ENCODE assay signal across 8 mouse cellular contexts in the genomic region with DNA sequence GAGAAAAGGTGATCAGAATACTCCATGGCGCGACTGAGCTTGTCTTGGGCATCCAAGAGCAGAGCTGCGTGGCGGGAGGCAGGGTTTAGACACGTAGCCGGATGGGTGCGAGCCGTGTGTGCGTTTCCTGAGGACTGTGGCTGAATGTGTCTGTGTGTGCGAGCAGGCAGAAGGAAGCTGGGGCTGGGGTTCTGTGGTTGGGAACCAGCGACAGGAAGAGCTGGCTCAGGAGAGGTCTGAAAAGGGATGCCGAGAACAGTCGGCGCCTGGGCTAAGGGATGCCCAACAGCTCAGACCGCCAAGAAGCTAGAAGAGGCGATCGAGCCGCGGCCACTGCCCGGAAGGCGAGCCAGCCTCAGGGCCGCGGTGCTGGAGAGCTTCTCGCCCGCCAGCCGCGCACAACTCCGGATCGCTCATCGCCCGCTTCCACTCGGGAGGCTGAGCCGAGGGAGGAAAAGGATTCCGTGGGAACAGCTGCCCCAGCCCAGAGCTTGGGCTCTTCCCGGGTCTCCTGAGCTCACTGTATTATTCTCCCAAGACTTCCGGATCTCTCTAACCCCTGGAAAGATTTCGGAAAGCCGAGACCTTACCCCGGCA.
DNase-seq lines count a peak whose midpoint lies in the region; ATAC-seq lines count a peak whose summit lies in the region.

No protein-coding gene starts in this region.

- peak; percentile 29 to 46 for DNase-seq in gastrocnemius, postnatal 4 days (ENCODE audit: low spot score in 2 of 2)
- DNase-seq in gastrocnemius, postnatal 36 days, result no peak
- peak; percentile 20 for DNase-seq in 3T3-L1 (ENCODE audit: low read depth, low spot score)
- peak; percentile 29 to 42 for DNase-seq in adrenal gland, postnatal 36 days
- peak; percentile 50 for DNase-seq in neural tube, embryonic 11.5 days (ENCODE audit: low spot score)

- H3K4me1 ChIP-seq in heart, embryonic 16.5 days (ENCODE audit: control insufficient read depth, insufficient read depth, low read length), result peaks cover 19% of the 10 kb centered on the region
- peaks cover 58% of the 10 kb centered on the region for H3K4me1 ChIP-seq in limb, embryonic 12.5 days (replicated peaks)
- peaks cover 14% of the 10 kb centered on the region; the same call in 1 of the 2 replicates for H3K4me1 ChIP-seq in neural tube, embryonic 11.5 days (ENCODE audit: control insufficient read depth, insufficient read depth, low read length)

- H3K27me3 ChIP-seq in heart, embryonic 16.5 days (ENCODE audit: control insufficient read depth, insufficient read depth, low read length), result peaks cover 42% of the 10 kb centered on the region
- peaks cover 84% of the 10 kb centered on the region for H3K27me3 ChIP-seq in limb, embryonic 12.5 days
- peaks cover 51% of the 10 kb centered on the region for H3K27me3 ChIP-seq in neural tube, embryonic 11.5 days (ENCODE audit: control insufficient read depth, insufficient read depth, low read length)

- WGBS in heart, embryonic 16.5 days, result under 1% methylated on average over 39 of the region's 39 CpGs
- WGBS in limb, embryonic 12.5 days, result under 1% methylated on average over 39 of the region's 39 CpGs
- WGBS in neural tube, embryonic 11.5 days, result under 1% methylated on average over 39 of the region's 39 CpGs

- peak overlapping the region; percentile 75 for H3K4me3 ChIP-seq in heart, embryonic 16.5 days (ENCODE audit: low read length)
- peak overlapping the region; percentile 65 for H3K4me3 ChIP-seq in limb, embryonic 12.5 days (replicated peaks)
- H3K4me3 ChIP-seq in neural tube, embryonic 11.5 days (ENCODE audit: low read depth, low read length), result peak overlapping the region; percentile 66

- no peaks in the 10 kb centered on the region for H3K36me3 ChIP-seq in heart, embryonic 16.5 days (ENCODE audit: control insufficient read depth, insufficient read depth)
- no peaks in the 10 kb centered on the region for H3K36me3 ChIP-seq in limb, embryonic 12.5 days
- H3K36me3 ChIP-seq in neural tube, embryonic 11.5 days (ENCODE audit: control insufficient read depth, insufficient read depth, low read length), result no peaks in the 10 kb centered on the region

- peak overlapping the region; percentile 52; the same call in 1 of the 2 replicates for H3K27ac ChIP-seq in heart, embryonic 16.5 days (ENCODE audit: low read length)
- H3K27ac ChIP-seq in limb, embryonic 12.5 days, result no peak overlapping the region
- H3K27ac ChIP-seq in neural tube, embryonic 11.5 days (ENCODE audit: low read depth, low read length), result no peak overlapping the region

- H3K9me3 ChIP-seq in heart, embryonic 16.5 days (replicated peaks; ENCODE audit: control insufficient read depth, low read length), result no peaks in the 10 kb centered on the region
- no peaks in the 10 kb centered on the region for H3K9me3 ChIP-seq in limb, embryonic 12.5 days
- H3K9me3 ChIP-seq in neural tube, embryonic 11.5 days (ENCODE audit: control insufficient read depth, low read length), result no peaks in the 10 kb centered on the region

- intact Hi-C loops in gastrocnemius, postnatal 36 days (cut with DNase I), result loop anchor here (5.0 kb wide), 1 partner anchor 571 kb away; no protein-coding TSS in a partner anchor

- H3K9ac ChIP-seq in heart, embryonic 16.5 days (ENCODE audit: low read length), result peak overlapping the region; percentile 83
- peak overlapping the region; percentile 83 for H3K9ac ChIP-seq in limb, embryonic 12.5 days (replicated peaks)
- peak overlapping the region; percentile 66 for H3K9ac ChIP-seq in neural tube, embryonic 11.5 days (ENCODE audit: low read length)

- peak overlapping the region; percentile 98 for H3K4me2 ChIP-seq in heart, embryonic 16.5 days (ENCODE audit: low read depth, low read length)
- H3K4me2 ChIP-seq in limb, embryonic 12.5 days, result peak overlapping the region; percentile 98
- peak overlapping the region; percentile 99 for H3K4me2 ChIP-seq in neural tube, embryonic 11.5 days (ENCODE audit: low read depth)

- no peak for ATAC-seq in heart, embryonic 16.5 days (replicated peaks; ENCODE audit: extremely low read depth, insufficient read depth, low FRiP score)
- no peak for ATAC-seq in limb, embryonic 12.5 days (ENCODE audit: insufficient number of reproducible peaks, insufficient read depth, low FRiP score, low TSS enrichment, low read depth)
- no peak for ATAC-seq in neural tube, embryonic 11.5 days (ENCODE audit: insufficient read depth, low FRiP score, low TSS enrichment)
- no peak for ATAC-seq in erythroblast, adult 5-6 weeks (replicated peaks; ENCODE audit: low FRiP score, poor library complexity, severe bottlenecking)

Comparison
In these comparisons a context has a peak if more than half of its experiments do, and no peak if none do; other contexts are left out.
1. DNase-seq: peak in gastrocnemius, postnatal 4 days (2 of 2), 3T3-L1 (single experiment), adrenal gland, postnatal 36 days (2 of 2) and neural tube, embryonic 11.5 days (single experiment); none in gastrocnemius, postnatal 36 days (0 of 2).
2. Peak in every context shown above with its lines, with median percentiles within 50 percentile points of each other: H3K4me2 ChIP-seq, H3K4me3 ChIP-seq and H3K9ac ChIP-seq.